In genomic region chr2:4917326-4918021, GRCm38 (mm10) we compare ENCODE assay signal across 8 mouse cellular contexts. TPM values are rescaled to one million over a fixed set of nuclear protein-coding genes. Genes with fewer than 3 reads are reported as not detected.
DNase-seq lines count a peak whose midpoint lies in the region; ATAC-seq and TF ChIP-seq lines count a peak whose summit lies in the region.

No protein-coding gene starts in this region.

- H3K27me3 ChIP-seq in hindbrain, postnatal 0 days (ENCODE audit: insufficient read depth, low read length): no peaks in the 10 kb centered on the region

- peak; percentile 93 for TF ChIP-seq CTCF in hindbrain, postnatal 0 days (IDR thresholded peaks at IDR 0.05; ENCODE audit: low read depth)

- H3K4me3 ChIP-seq in hindbrain, postnatal 0 days (ENCODE audit: low read length): no peak overlapping the region

- H3K9me3 ChIP-seq in hindbrain, postnatal 0 days (ENCODE audit: low read length): no peaks in the 10 kb centered on the region

- 0 out of 2 replicates have a peak overlapping the region, but pooled peaks have one; percentile 8 for H3K27ac ChIP-seq in hindbrain, postnatal 0 days

- no peak overlapping the region for H3K9ac ChIP-seq in hindbrain, postnatal 0 days (replicated peaks; ENCODE audit: low read length)

- WGBS in hindbrain, postnatal 0 days: 24% methylated on average over 8 of the region's 8 CpGs

- peak; percentile 68 to 73 for DNase-seq in cerebellum, postnatal 25 days
- DNase-seq in gastrocnemius, adult 18-20 months (ENCODE audit: low spot score): peak; percentile 56
- peak; percentile 73 for DNase-seq in hindbrain, postnatal 0 days (ENCODE audit: low spot score)
- peak; percentile 45 to 68 for DNase-seq in left cerebral cortex, postnatal 14 days (ENCODE audit: low spot score in 2 of 2)
- peak; percentile 58 to 64 for DNase-seq in right cerebral cortex, postnatal 10 days (ENCODE audit: low spot score in 2 of 2)
- DNase-seq in urinary bladder, postnatal 36 days (ENCODE audit: low spot score in 2 of 2): peak; percentile 48 to 57

- H3K4me2 ChIP-seq in hindbrain, postnatal 0 days (ENCODE audit: low read depth, low read length): peak overlapping the region; percentile 38; the same call in 1 of the 2 replicates

- H3K4me1 ChIP-seq in hindbrain, postnatal 0 days (ENCODE audit: insufficient read depth, low read length): peaks cover 8% of the 10 kb centered on the region; the same call in 1 of the 2 replicates

- no peaks in the 10 kb centered on the region for H3K36me3 ChIP-seq in hindbrain, postnatal 0 days (ENCODE audit: insufficient read depth, low read length)

- intact Hi-C loops in left cerebral cortex, postnatal 14 days (cut with DNase I): loop anchor here (10.0 kb wide), 2 partner anchors 107 to 147 kb away; partner anchors contain the start of gene Optn

- peak; percentile 38 for ATAC-seq in activated CD4-positive, CD25-positive, alpha-beta regulatory T cell, adult 4 months
- no peak for ATAC-seq in hindbrain, postnatal 0 days
- ATAC-seq in megakaryocyte progenitor cell, adult 5-6 weeks (replicated peaks; ENCODE audit: poor library complexity): peak; percentile 67

RNA-seq across cellular contexts. Expression of gene Phyh, which starts 1.3 kb away (rescaled TPM):
- 10 to 100 TPM; 89.5 to 92.7 TPM for polyA plus RNA-seq in activated CD4-positive, CD25-positive, alpha-beta regulatory T cell, adult 4 months (2017; shearing (Covaris generic))
- 100 to 1,000 TPM; 201 to 213 TPM for total RNA-seq in gastrocnemius, adult 18-20 months (2021)
- total RNA-seq in hindbrain, postnatal 0 days (2014; rRNA removed): 74.6 and 78.4 TPM in 2 replicates
- polyA plus RNA-seq in hindbrain, postnatal 0 days (2015; fragmentation: Nextera tagmentation; extraction: Ambion mirVana): 127 and 133 TPM in 2 replicates
- total RNA-seq in left cerebral cortex, postnatal 14 days (2021): 10 to 100 TPM; 69.8 to 72.2 TPM
- 79.9 and 87.4 TPM in 2 replicates for total RNA-seq in megakaryocyte progenitor cell, adult 5-6 weeks (2015)
- 38.5 and 41.9 TPM in 2 replicates for total RNA-seq in megakaryocyte progenitor cell, adult 5-6 weeks (2017)

RNA-seq across cellular contexts. Expression of gene Sephs1, which starts 36.1 kb away (rescaled TPM):
- polyA plus RNA-seq in activated CD4-positive, CD25-positive, alpha-beta regulatory T cell, adult 4 months (2017; shearing (Covaris generic)): 10 to 100 TPM; 29.3 to 29.8 TPM
- 10 to 100 TPM; 16.1 to 18.4 TPM for total RNA-seq in gastrocnemius, adult 18-20 months (2021)
- 70.4 and 75.6 TPM in 2 replicates for total RNA-seq in hindbrain, postnatal 0 days (2014; rRNA removed)
- 43.8 and 46.0 TPM in 2 replicates for polyA plus RNA-seq in hindbrain, postnatal 0 days (2015; fragmentation: Nextera tagmentation; extraction: Ambion mirVana)
- total RNA-seq in left cerebral cortex, postnatal 14 days (2021): 10 to 100 TPM; 35.0 to 35.2 TPM
- total RNA-seq in megakaryocyte progenitor cell, adult 5-6 weeks (2015): 29.3 and 32.5 TPM in 2 replicates
- total RNA-seq in megakaryocyte progenitor cell, adult 5-6 weeks (2017): 30.2 and 42.7 TPM in 2 replicates

RNA-seq across cellular contexts. Expression of gene Ucma, which starts 58.4 kb away (rescaled TPM):
- polyA plus RNA-seq in activated CD4-positive, CD25-positive, alpha-beta regulatory T cell, adult 4 months (2017; shearing (Covaris generic)): not detected
- under 1 TPM in 1 of 2 experiments, not detected in 1; 0.40 TPM for total RNA-seq in gastrocnemius, adult 18-20 months (2021)
- total RNA-seq in hindbrain, postnatal 0 days (2014; rRNA removed): 11.9 and 13.2 TPM in 2 replicates
- 5.3 and 6.2 TPM in 2 replicates for polyA plus RNA-seq in hindbrain, postnatal 0 days (2015; fragmentation: Nextera tagmentation; extraction: Ambion mirVana)
- 1 to 10 TPM; 2.7 to 3.1 TPM for total RNA-seq in left cerebral cortex, postnatal 14 days (2021)
- not detected in 2 replicates for total RNA-seq in megakaryocyte progenitor cell, adult 5-6 weeks (2015)
- not detected in 2 replicates for total RNA-seq in megakaryocyte progenitor cell, adult 5-6 weeks (2017)
